Mouse (Mus musculus): ENCODE measurements around the gene Dact2. TPM values are rescaled to one million over a fixed set of nuclear protein-coding genes. Genes with fewer than 3 reads are reported as not detected.

The Dact2 gene
- total RNA-seq, 1 experiment = 6.7 TPM

- no peak for DNase-seq (ENCODE audit: low read depth, low spot score)
- Histone ChIP-seq H3K9ac (ENCODE audit: insufficient read depth, low read depth, low read length, poor library complexity, severe bottlenecking) (no peak overlapping the region), H3K9me3 (ENCODE audit: control insufficient read depth, insufficient read depth, low read depth, low read length) (no peaks in the 10 kb centered on the region), H3K4me3 (ENCODE audit: insufficient read depth in 1 of 2, low read depth in 1 of 2, low read length in 2 of 2, poor library complexity in 1 of 2, severe bottlenecking in 1 of 2) (no peak overlapping the region), H3K36me3 (ENCODE audit: control insufficient read depth, insufficient read depth, low read length, poor library complexity, severe bottlenecking) (no peaks in the 10 kb centered on the region), H3K27ac (ENCODE audit: insufficient read depth, low read depth, low read length, poor library complexity, severe bottlenecking) (no peak overlapping the region), H3K4me1 (ENCODE audit: control insufficient read depth in 2 of 2, insufficient read depth in 2 of 2, low read length in 2 of 2, poor library complexity in 1 of 2) (no peaks in the 10 kb centered on the region)
- in situ Hi-C loops (cut with MboI; ENCODE audit: low sequenced_read_pairs in 2 of 2, unreplicated experiment in 2 of 2) = loop anchor here (5.0 to 10.0 kb wide), 3 partner anchors 277 to 670 kb away; no protein-coding TSS in a partner anchor
- TF ChIP-seq HCFC1 (IDR thresholded peaks at IDR 0.05; ENCODE audit: borderline replicate concordance, insufficient read depth, low read length) (no peak), MAFK (IDR thresholded peaks at IDR 0.05; ENCODE audit: insufficient read depth, low read depth, low read length) (no peak), ZNF384 (IDR thresholded peaks at IDR 0.05; ENCODE audit: low read depth, low read length) (no peak), CHD2 (IDR thresholded peaks at IDR 0.05; ENCODE audit: low read depth, low read length) (no peak)
These were observed 30.8 kb upstream of the Dact2 start for GRCm38 (mm10) chr17:14234774-14235389.

- Histone ChIP-seq H3K27ac (ENCODE audit: insufficient read depth, low read depth, low read length, poor library complexity, severe bottlenecking) (no peak overlapping the region), H3K9ac (ENCODE audit: insufficient read depth, low read depth, low read length, poor library complexity, severe bottlenecking) (no peak overlapping the region), H3K9me3 (ENCODE audit: control insufficient read depth, insufficient read depth, low read depth, low read length) (no peaks in the 10 kb centered on the region), H3K4me1 (ENCODE audit: control insufficient read depth in 2 of 2, insufficient read depth in 2 of 2, low read length in 2 of 2, poor library complexity in 1 of 2) (no peaks in the 10 kb centered on the region), H3K4me3 (ENCODE audit: insufficient read depth in 1 of 2, low read depth in 1 of 2, low read length in 2 of 2, poor library complexity in 1 of 2, severe bottlenecking in 1 of 2) (no peak overlapping the region), H3K36me3 (ENCODE audit: control insufficient read depth, insufficient read depth, low read length, poor library complexity, severe bottlenecking) (no peaks in the 10 kb centered on the region)
- in situ Hi-C loops (cut with MboI; ENCODE audit: low sequenced_read_pairs in 2 of 2, unreplicated experiment in 2 of 2) = loop anchor here (5.0 to 10.0 kb wide), 3 partner anchors 279 to 671 kb away; no protein-coding TSS in a partner anchor
- no peak for TF ChIP-seq CHD2 (IDR thresholded peaks at IDR 0.05; ENCODE audit: low read depth, low read length)
- no peak for TF ChIP-seq MAFK (IDR thresholded peaks at IDR 0.05; ENCODE audit: insufficient read depth, low read depth, low read length)
- TF ChIP-seq ZNF384 (IDR thresholded peaks at IDR 0.05; ENCODE audit: low read depth, low read length) = no peak
- no peak for TF ChIP-seq HCFC1 (IDR thresholded peaks at IDR 0.05; ENCODE audit: borderline replicate concordance, insufficient read depth, low read length)
- TF ChIP-seq ZC3H11A (IDR thresholded peaks at IDR 0.05; ENCODE audit: borderline replicate concordance, low read depth, low read length) = no peak
- no peak for DNase-seq (ENCODE audit: low read depth, low spot score)
These were observed 29.6 kb upstream of the Dact2 start for GRCm38 (mm10) chr17:14233658-14234057.

- no peak overlapping the region for H3K9ac ChIP-seq (ENCODE audit: insufficient read depth, low read depth, low read length, poor library complexity, severe bottlenecking)
- in situ Hi-C loops (cut with MboI; ENCODE audit: low sequenced_read_pairs in 2 of 2, unreplicated experiment in 2 of 2) = loop anchor here (5.0 to 10.0 kb wide), 3 partner anchors 280 to 672 kb away; no protein-coding TSS in a partner anchor
- H3K4me1 ChIP-seq (ENCODE audit: control insufficient read depth in 2 of 2, insufficient read depth in 2 of 2, low read length in 2 of 2, poor library complexity in 1 of 2) = no peaks in the 10 kb centered on the region
- no peaks in the 10 kb centered on the region for H3K9me3 ChIP-seq (ENCODE audit: control insufficient read depth, insufficient read depth, low read depth, low read length)
- no peak overlapping the region for H3K4me3 ChIP-seq (ENCODE audit: insufficient read depth in 1 of 2, low read depth in 1 of 2, low read length in 2 of 2, poor library complexity in 1 of 2, severe bottlenecking in 1 of 2)
- peak; percentile 65 for DNase-seq (ENCODE audit: low read depth, low spot score)
- no peak overlapping the region for H3K27ac ChIP-seq (ENCODE audit: insufficient read depth, low read depth, low read length, poor library complexity, severe bottlenecking)
- H3K36me3 ChIP-seq (ENCODE audit: control insufficient read depth, insufficient read depth, low read length, poor library complexity, severe bottlenecking) = no peaks in the 10 kb centered on the region
- TF ChIP-seq ZC3H11A (IDR thresholded peaks at IDR 0.05; ENCODE audit: borderline replicate concordance, low read depth, low read length) (peak; percentile 68; the same call in 1 of the 2 replicates), MAFK (IDR thresholded peaks at IDR 0.05; ENCODE audit: insufficient read depth, low read depth, low read length) (no peak)
These were observed 28.5 kb upstream of the Dact2 start for GRCm38 (mm10) chr17:14232629-14233028.

GRCm38 (mm10) chr17:14230698-14231430 is 26.8 kb upstream of the Dact2 start:
- no peak overlapping the region for H3K27ac ChIP-seq (ENCODE audit: insufficient read depth, low read depth, low read length, poor library complexity, severe bottlenecking)
- DNase-seq (ENCODE audit: low read depth, low spot score) = no peak
- H3K4me1 ChIP-seq (ENCODE audit: control insufficient read depth in 2 of 2, insufficient read depth in 2 of 2, low read length in 2 of 2, poor library complexity in 1 of 2) = no peaks in the 10 kb centered on the region; a peak in 1 of 4 replicates

More at GRCm38 (mm10) chr17:14230698-14231430, 26.8 kb upstream of the Dact2 start:
- H3K9me3 ChIP-seq (ENCODE audit: control insufficient read depth, insufficient read depth, low read depth, low read length) = no peaks in the 10 kb centered on the region
- H3K4me3 ChIP-seq (ENCODE audit: insufficient read depth in 1 of 2, low read depth in 1 of 2, low read length in 2 of 2, poor library complexity in 1 of 2, severe bottlenecking in 1 of 2) = no peak overlapping the region
- H3K36me3 ChIP-seq (ENCODE audit: control insufficient read depth, insufficient read depth, low read length, poor library complexity, severe bottlenecking) = no peaks in the 10 kb centered on the region
- TF ChIP-seq ZNF384 (IDR thresholded peaks at IDR 0.05; ENCODE audit: low read depth, low read length) (no peak), HCFC1 (IDR thresholded peaks at IDR 0.05; ENCODE audit: borderline replicate concordance, insufficient read depth, low read length) (no peak), CHD2 (IDR thresholded peaks at IDR 0.05; ENCODE audit: low read depth, low read length) (no peak), ZC3H11A (IDR thresholded peaks at IDR 0.05; ENCODE audit: borderline replicate concordance, low read depth, low read length) (no peak), MAFK (IDR thresholded peaks at IDR 0.05; ENCODE audit: insufficient read depth, low read depth, low read length) (no peak)
- H3K9ac ChIP-seq (ENCODE audit: insufficient read depth, low read depth, low read length, poor library complexity, severe bottlenecking) = no peak overlapping the region
- in situ Hi-C loops (cut with MboI; ENCODE audit: low sequenced_read_pairs in 2 of 2, unreplicated experiment in 2 of 2) = loop anchor here (5.0 to 10.0 kb wide), 3 partner anchors 281 to 674 kb away; no protein-coding TSS in a partner anchor
